Mouse (Mus musculus) liver, embryonic 14.5 days (tissue): ENCODE data around the gene Mtf1. TPM values are rescaled to one million over a fixed set of nuclear protein-coding genes. Genes with fewer than 3 reads are reported as not detected.

Experiments
- ATAC-seq: fragments of 200-750 bp; cut with Nextera tagmentation; 2 replicates; pipeline ENCODE4 v1.8.0; 2017; ENCODE audit warnings: moderate number of reproducible peaks, mild to moderate bottlenecking, moderate library complexity; ENCODE audit not compliant: insufficient read depth
- DNase-seq, 3 experiments: peaks; one replicate each; pipeline ENCODE4 v3.0.0-alpha.2; 2012 to 2013; ENCODE audit warnings: low read depth in 3 of 3, low spot score in 3 of 3
- H3K27ac ChIP-seq: fragments of 300-500 bp; sonication (generic); 2 replicates; pipeline ENCODE4 v1.5.1; 2014; ENCODE audit warnings: moderate library complexity, mild to moderate bottlenecking, control low read depth, inconsistent platforms
- H3K27me3 ChIP-seq: fragments of 300-500 bp; sonication (generic); 2 replicates; pipeline ENCODE4 v1.6.1; 2014; ENCODE audit warnings: mild to moderate bottlenecking, low read length, moderate library complexity; ENCODE audit not compliant: control insufficient read depth, insufficient read depth
- H3K36me3 ChIP-seq: fragments of 300-500 bp; sonication (generic); replicated peaks from 2 replicates; pipeline ENCODE4 v1.6.1; 2014; ENCODE audit warnings: low read depth; ENCODE audit not compliant: control insufficient read depth, insufficient read depth
- H3K4me1 ChIP-seq, 2 experiments: fragments of 200-500 bp in 1 of 2; fragments of 300-500 bp in 1 of 2; sonication (generic) in 1 of 2; replicated peaks; 2 replicates each; pipeline ENCODE4 v1.6.1; 2012 to 2014; ENCODE audit warnings: antibody characterized with exemption in 1 of 2, inconsistent platforms in 1 of 2, low read length in 1 of 2; ENCODE audit not compliant: control insufficient read depth in 2 of 2, insufficient read depth in 2 of 2
- H3K4me2 ChIP-seq: fragments of 300-500 bp; sonication (generic); 2 replicates; pipeline ENCODE4 v1.6.1; 2014; ENCODE audit warnings: low read depth, mild to moderate bottlenecking, control low read depth, moderate library complexity
- H3K4me3 ChIP-seq, 2 experiments: fragments of 200-500 bp in 1 of 2; fragments of 300-500 bp in 1 of 2; sonication (generic) in 1 of 2; 2 replicates each; pipeline ENCODE4 v1.5.1; 2012 to 2014; ENCODE audit warnings: low read depth in 2 of 2, low read length in 2 of 2, mild to moderate bottlenecking in 2 of 2, control low read depth in 1 of 2, inconsistent platforms in 1 of 2, moderate library complexity in 1 of 2; ENCODE audit not compliant: insufficient read depth in 1 of 2
- H3K9ac ChIP-seq: fragments of 300-500 bp; sonication (generic); replicated peaks from 2 replicates; pipeline ENCODE4 v1.6.1; 2014; ENCODE audit warnings: mild to moderate bottlenecking, control low read depth, moderate library complexity
- H3K9me3 ChIP-seq: fragments of 300-500 bp; sonication (generic); 2 replicates; pipeline ENCODE4 v1.6.1; 2016; ENCODE audit warnings: low read length, mixed read lengths; ENCODE audit not compliant: control insufficient read depth
- CTCF ChIP-seq: IDR thresholded peaks from 2 replicates; pipeline ENCODE4 v1.5.1; 2016; ENCODE audit warnings: antibody characterized with exemption, low read depth, control low read depth
- EP300 ChIP-seq: IDR thresholded peaks from 2 replicates; pipeline ENCODE4 v1.6.1; 2016; ENCODE audit warnings: antibody characterized with exemption, low read depth
- WGBS: fragments of 180-500 bp; shearing (Covaris S2); extraction: QIAGEN DNeasy Blood & Tissue Kit; methylation state at CpG from one replicate; pipeline ENCODE4 v1.1.7; 2014; ENCODE audit not compliant: insufficient replicate concordance; 5-methylcytosine and 5-hydroxymethylcytosine counted together
- polyA plus RNA-seq, 2 experiments: library from polyadenylated mRNA; depleted of rRNA in 1 of 2; stranded (reverse) in 1 of 2; unstranded in 1 of 2; fragments of >200 nt; fragmentation: Nextera tagmentation in 1 of 2; extraction: Ambion mirVana in 1 of 2; gene quantifications; 2 replicates each; pipeline versions ENCODE4 v1.2.1 to v1.2.3; 2012 to 2014

The Mtf1 gene
- polyA plus RNA-seq, 2 experiments: 7.1 to 10.9 TPM

DNA sequence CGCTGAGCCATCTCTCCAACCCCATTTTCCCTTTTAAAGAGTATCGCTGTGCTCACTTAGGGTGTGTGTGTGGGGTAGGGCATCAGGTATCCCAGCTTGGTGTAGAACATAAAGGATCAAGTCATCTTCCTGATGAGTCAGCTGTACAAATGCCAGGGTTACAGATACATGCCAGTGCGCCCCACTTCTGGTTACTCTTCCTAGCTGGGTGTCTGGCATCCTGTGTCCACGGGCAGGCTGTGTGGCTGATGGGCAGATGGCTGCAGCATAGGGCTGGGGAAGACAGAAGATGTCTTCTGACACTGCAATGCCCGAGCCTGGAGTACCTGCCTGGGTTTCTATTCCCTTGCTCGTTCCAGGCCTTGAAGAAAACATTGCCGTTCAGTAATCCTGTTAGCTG lies 20.5 kb upstream of the Mtf1 start:
- WGBS: 87% methylated on average over 7 of the region's 7 CpGs
- no peaks in the 10 kb centered on the region for H3K9me3 ChIP-seq
- no peak overlapping the region for H3K9ac ChIP-seq
- no peak for DNase-seq
- ATAC-seq: no peak
- 0 out of 4 replicates have a peak, but pooled peaks cover 0 to under 1% of the 10 kb centered on the region in 2 experiments for H3K4me1 ChIP-seq
- H3K4me3 ChIP-seq: no peak overlapping the region
- peaks cover 70% of the 10 kb centered on the region for H3K36me3 ChIP-seq
- H3K27ac ChIP-seq: no peak overlapping the region
- TF ChIP-seq EP300 (no peak), CTCF (no peak)
- H3K4me2 ChIP-seq: no peak overlapping the region
- H3K27me3 ChIP-seq: no peaks in the 10 kb centered on the region

- WGBS: 88% methylated on average over 8 of the region's 8 CpGs
- TF ChIP-seq CTCF (no peak), EP300 (no peak)
- Histone ChIP-seq H3K9ac (no peak overlapping the region), H3K36me3 (peaks cover 77% of the 10 kb centered on the region), H3K27ac (no peak overlapping the region), H3K4me1 (no peaks in the 10 kb centered on the region), H3K4me2 (no peak overlapping the region), H3K4me3 (no peak overlapping the region), H3K27me3 (no peaks in the 10 kb centered on the region), H3K9me3 (no peaks in the 10 kb centered on the region)
- ATAC-seq (no peak), DNase-seq (no peak)
Measured at GRCm38 (mm10) chr4:124782395-124782794, 19.5 kb upstream of the Mtf1 start.

GRCm38 (mm10) chr4:124783937-124784336 lies 18.0 kb upstream of the Mtf1 start:
- no peak overlapping the region for H3K27ac ChIP-seq
- H3K27me3 ChIP-seq: no peaks in the 10 kb centered on the region
- H3K4me2 ChIP-seq: no peak overlapping the region
- no peak for ATAC-seq
- 91% methylated on average over 8 of the region's 8 CpGs for WGBS
- peaks cover 82% of the 10 kb centered on the region for H3K36me3 ChIP-seq
- DNase-seq: no peak
- H3K9me3 ChIP-seq: no peaks in the 10 kb centered on the region
- TF ChIP-seq CTCF (no peak), EP300 (no peak)
- no peak overlapping the region for H3K9ac ChIP-seq
- H3K4me3 ChIP-seq: no peak overlapping the region
- no peaks in the 10 kb centered on the region for H3K4me1 ChIP-seq

DNA sequence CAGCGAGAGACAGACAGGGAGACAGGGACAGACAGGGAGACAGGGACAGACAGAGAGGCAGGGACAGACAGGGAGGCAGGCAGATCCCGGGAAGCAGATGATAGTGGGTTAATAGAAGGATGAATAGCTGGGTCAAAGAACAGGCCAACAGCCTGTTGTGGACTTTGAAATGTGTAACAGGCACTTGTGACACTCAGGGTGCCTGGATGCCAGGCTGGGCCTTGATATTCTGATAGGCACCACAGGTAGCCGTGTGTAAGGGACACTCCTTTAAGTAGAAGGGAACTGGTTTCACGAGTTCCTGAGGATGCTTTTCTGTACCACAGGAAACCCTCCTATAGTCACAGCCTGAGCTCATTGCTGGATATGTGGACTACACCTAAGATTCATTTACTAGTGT lies 11.9 kb upstream of the Mtf1 start:
- no peak for ATAC-seq
- Histone ChIP-seq H3K9me3 (no peaks in the 10 kb centered on the region), H3K4me2 (no peak overlapping the region), H3K9ac (no peak overlapping the region), H3K36me3 (peaks cover 89% of the 10 kb centered on the region), H3K27me3 (no peaks in the 10 kb centered on the region), H3K4me3 (no peak overlapping the region), H3K27ac (no peak overlapping the region), H3K4me1 (no peaks in the 10 kb centered on the region)
- WGBS: 77% methylated on average over 4 of the region's 4 CpGs
- DNase-seq: no peak
- TF ChIP-seq CTCF (no peak), EP300 (no peak)

DNA sequence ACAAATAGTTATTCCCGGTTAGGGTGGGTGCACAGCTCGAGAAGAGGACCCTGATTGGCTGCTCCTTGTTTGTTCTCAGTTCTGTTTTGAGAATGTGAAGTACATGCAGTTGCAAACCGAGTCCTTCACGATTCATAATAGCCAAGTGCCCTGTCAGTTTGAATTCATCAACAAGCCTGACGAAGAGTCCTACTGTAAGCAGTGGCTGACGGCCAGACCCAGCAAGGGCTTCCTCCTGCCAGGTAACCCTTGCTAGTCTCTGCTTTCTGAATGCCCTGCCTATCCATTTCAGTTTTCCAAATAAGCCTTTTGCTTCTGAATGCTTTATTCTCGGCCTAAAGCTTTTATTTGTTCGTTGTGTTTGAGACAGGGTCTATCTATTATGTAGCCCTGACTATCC lies 9.8 kb upstream of the Mtf1 start:
- TF ChIP-seq CTCF: no peak
- TF ChIP-seq EP300: no peak
- Histone ChIP-seq H3K4me2 (no peak overlapping the region), H3K27me3 (no peaks in the 10 kb centered on the region), H3K9me3 (no peaks in the 10 kb centered on the region), H3K36me3 (peaks cover 78% of the 10 kb centered on the region), H3K4me1 (no peaks in the 10 kb centered on the region), H3K9ac (no peak overlapping the region), H3K4me3 (no peak overlapping the region), H3K27ac (no peak overlapping the region)
- ATAC-seq: no peak
- no peak for DNase-seq
- WGBS: 80% methylated on average over 8 of the region's 8 CpGs
